Mouse (Mus musculus) lung, adult 10 weeks (tissue): ENCODE measurements around the gene Defb42. TPM values are rescaled to one million over a fixed set of nuclear protein-coding genes. Genes with fewer than 3 reads are reported as not detected.

Source experiments
- polyA plus RNA-seq: library from polyadenylated mRNA; stranded (reverse); fragments of 350-450 nt; fragmentation: Illumina TruSeq; extraction: RNeasy Lipid Tissue Mini Kit (QIAGEN cat#74804); gene quantifications from one replicate; pipeline ENCODE4 v1.2.3, GENCODE M21; 2014; ENCODE audit warnings: low read depth, low replicate concordance; ENCODE audit not compliant: insufficient read depth

Gene Defb42
- 0.61 TPM for polyA plus RNA-seq

GRCm38 (mm10) chr14:63046691-63047090 lies at the start of gene Defb42:
Gene Defb42, plus strand, starts transcription at chr14:63046991.

GRCm38 (mm10) chr14:62997777-62998176 lies 49.0 kb upstream of the Defb42 start, which contains the start of gene Defb47:
Gene Defb47, plus strand, starts transcription at chr14:62998077.

GRCm38 (mm10) chr14:63011471-63011870 lies 35.3 kb upstream of the Defb42 start, which contains the start of gene Defb43:
Gene Defb43, plus strand, starts transcription at chr14:63011771.

GRCm38 (mm10) chr14:63049910-63050370 lies 3.1 kb downstream of the Defb42 start, which contains the start of gene Defb30:
Gene Defb30, minus strand, starts transcription at chr14:63049960.

Other genes starting within 250 kb of the Defb42 start
- 4.3 TPM for gene Wdfy2, start 209.3 kb upstream of the Defb42 start, polyA plus RNA-seq
- not detected for gene Defb48, start 62.5 kb upstream of the Defb42 start, polyA plus RNA-seq
- gene Defb47, start 48.9 kb upstream of the Defb42 start, polyA plus RNA-seq: not detected
- gene Defb43, start 35.2 kb upstream of the Defb42 start, polyA plus RNA-seq: not detected
- gene Defb30, start 3.0 kb downstream of the Defb42 start, polyA plus RNA-seq: not detected